Mouse (Mus musculus) embryo, embryonic 11 days (tissue): ENCODE measurements around the gene Spdye4b.

Experiments
- DNase-seq: peaks from one replicate; pipeline ENCODE4 v3.0.0-alpha.2; 2015

Gene Spdye4b

DNA sequence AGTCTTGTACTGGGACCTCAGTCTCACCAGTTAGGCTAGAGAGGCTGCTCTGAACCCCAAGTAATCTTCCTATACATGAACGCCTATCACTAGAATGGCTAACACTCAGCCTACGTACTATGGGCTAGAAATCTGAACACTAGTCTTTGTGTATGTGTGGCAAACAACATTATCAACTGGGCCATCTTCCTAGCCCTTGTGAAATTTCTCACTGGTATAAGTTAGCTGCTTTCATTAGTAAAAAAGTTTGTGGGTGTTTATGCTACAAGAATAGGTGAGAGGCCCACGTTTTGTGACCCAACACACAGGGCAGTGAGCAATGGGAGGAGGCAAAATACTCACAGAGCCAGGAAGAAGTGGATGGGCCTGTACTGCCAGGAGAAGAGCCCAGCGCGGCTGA, 40.2 kb downstream of the Spdye4b start:
- no peak for DNase-seq

DNA sequence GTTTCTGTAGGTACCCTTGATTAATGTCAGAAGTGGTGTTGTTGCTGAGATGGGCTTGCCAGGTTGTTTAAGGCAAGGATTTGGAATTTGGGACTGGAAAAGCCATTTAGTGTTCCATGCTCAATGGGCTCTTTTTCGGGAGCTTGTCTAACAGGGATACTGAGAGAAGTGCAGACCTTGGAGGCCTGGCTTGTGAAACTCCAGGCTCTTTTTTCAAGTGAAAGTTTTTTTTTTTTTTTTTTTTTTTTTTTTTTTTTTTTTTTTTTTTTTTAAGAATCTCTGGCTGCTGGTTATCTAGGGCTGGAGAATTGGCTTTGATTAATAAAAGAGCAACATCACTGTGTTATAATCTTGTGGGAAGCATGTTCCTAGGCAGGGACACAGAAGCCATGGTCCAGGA, 41.5 kb downstream of the Spdye4b start:
- DNase-seq = no peak

DNA sequence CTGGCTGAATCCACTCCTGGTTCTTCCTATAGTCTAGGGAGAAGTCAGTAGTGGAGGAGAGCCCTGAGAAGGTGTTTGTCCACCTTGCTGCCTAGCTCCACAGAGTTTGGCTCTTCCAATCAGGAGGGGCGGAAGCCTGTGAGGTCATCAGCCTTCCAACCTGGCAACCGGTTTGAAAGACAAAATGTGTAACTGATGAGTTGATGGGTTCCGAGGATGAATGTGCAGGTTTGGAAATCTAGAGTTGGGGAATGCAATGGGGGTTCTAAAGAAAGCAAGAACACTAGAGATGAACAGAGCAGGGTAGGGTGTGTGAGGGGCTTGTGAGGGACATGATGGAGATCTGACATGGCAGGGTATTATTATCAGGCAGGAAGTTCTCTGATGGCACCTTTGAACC, 46.0 kb downstream of the Spdye4b start, which contains the start of gene Spdye4a:
Spdye4a (minus strand) TSS at position 101 of the 400 bp plus-strand sequence.
- no peak for DNase-seq

DNA sequence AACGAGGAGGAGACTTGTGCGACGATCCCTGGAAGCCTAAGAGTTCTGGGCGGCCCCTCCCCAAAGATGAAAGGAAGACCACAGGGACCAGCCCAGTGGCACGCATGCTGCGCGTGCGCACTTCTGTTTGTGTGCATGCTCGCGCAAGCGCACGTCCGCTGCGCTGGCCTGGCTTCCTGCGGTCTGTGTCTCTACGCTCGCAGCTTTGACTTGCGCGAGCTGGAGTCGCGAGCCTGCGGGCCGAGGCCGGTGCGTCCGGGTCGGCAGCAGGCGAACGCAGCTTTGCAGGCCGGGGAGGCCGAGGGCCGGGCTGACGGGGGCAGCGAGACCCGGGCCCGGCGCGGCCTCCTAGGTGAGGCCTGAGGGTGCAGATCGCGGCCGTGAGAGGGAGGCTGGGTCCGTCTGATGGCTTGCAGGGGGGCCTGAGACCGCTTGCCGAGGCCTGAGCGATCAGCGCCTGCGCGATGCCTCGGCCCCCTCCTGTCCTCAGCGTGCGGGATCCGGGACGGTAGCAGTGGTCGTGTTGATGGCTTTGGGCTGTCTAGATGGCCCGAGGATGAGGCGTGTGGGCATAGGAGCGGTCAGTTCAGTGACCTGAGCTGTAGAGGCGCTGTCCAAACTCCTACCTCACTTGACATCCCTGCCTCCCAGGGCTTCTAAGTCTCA, 54.3 kb downstream of the Spdye4b start, which contains the start of gene Zfp12:
Zfp12 (plus strand) TSS at position 136 of the 666 bp plus-strand sequence.
- DNase-seq = peak; percentile 99

DNA sequence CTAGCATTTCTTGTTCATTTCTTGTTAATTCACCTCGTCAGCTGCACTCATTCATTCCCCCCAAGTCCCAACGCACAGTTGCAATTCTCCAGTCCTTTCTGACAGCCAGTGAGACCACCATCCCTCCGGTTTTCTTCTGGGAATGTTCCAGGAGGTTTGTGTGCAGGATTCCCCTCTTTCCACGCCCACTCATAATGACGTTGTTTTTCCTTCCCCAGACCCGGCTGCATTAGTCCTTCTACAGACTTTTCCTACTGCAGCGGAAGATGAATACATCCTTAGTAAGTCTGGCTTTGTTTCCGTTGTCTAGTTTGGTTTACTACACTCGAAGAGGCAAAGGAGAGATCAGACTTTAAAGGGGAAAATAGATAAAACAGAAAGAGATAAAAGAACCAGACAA, 55.2 kb downstream of the Spdye4b start:
- no peak for DNase-seq

DNA sequence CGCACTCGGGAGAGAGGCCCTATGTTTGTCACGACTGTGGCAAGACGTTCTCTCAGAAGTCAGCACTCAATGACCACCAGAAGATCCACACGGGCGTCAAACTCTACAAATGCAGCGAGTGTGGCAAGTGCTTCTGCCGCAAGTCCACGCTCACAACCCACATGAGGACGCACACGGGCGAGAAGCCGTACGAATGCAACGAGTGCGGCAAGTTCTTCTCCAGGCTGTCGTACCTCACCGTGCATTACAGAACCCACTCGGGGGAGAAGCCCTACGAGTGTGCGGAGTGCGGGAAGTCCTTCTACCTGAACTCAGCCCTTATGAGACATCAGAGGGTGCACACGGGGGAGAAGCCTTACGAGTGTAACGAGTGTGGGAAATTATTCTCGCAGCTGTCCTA, 64.1 kb downstream of the Spdye4b start:
- DNase-seq = no peak

DNA sequence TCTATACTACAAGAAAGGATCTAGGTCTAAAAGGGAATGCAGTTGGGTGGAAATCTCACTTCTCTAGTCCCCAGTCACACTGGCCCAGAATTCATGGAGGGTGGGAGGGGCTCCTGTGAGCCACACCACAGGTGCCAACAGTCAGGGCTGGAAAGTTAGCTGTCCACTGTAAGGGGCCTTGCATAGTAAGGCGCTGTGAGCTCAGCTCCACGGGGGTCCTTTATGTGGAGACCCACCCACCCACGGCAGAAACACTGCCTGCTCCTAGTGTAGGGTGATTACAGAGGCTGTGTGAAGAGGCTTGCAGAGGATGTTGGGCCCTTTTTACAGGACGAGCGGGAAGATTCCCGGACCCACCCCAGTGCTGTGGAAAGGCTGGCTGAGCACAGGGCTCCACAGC, 71.2 kb downstream of the Spdye4b start:
- DNase-seq = no peak

DNA sequence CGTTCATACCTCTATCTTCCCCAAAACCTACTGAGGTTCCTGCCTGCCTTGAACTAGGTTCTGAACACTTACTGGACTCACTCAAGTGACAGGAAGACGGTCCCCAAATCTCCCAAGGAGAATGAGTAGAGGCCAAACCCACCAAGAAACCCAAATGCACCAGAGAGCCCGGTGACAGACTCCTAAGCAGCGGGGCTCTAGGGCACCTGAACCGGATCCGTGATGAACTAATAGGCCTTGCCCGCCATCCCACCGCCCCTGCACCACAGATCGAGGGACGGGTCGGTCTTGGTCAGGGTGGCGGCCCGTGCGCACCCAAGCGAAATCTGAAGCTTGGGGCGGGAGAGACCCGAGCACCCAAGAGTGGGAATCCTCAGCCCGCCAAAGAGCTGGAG, 72.0 kb downstream of the Spdye4b start:
- no peak for DNase-seq

DNA sequence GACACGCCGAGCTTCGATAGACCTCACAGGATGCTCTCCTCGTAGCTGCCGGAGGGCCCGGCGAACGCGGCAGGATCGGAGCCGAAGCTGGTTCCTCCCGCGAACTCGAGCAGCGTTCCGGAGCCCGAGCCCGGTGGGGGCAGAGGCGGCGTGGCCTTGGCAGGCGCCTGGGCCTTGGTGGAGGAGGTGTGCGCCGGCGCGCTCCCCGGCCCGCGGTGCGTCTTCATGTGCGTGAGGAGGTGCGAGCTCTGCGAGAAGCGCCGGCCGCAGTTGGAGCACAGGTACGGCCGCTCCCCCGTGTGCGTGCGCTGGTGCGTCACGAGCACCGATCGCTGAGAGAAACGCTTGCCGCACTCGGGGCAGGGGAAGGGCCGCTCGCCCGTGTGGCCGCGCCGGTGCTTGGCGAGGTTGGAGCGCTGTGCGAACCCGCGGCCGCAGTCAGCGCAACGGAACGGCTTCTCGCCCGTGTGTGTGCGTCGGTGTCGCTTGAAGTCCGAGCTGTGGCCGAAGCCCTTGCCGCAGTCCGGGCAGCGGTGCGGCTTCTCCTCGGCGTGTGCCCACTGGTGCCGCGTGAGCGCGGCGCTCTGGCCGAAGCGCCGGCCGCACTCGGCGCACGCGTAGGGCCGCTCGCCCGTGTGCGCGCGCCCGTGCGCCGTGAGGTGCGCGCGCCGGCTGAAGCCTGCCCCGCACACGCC, 72.5 kb downstream of the Spdye4b start:
- peak; percentile 53 for DNase-seq

DNA sequence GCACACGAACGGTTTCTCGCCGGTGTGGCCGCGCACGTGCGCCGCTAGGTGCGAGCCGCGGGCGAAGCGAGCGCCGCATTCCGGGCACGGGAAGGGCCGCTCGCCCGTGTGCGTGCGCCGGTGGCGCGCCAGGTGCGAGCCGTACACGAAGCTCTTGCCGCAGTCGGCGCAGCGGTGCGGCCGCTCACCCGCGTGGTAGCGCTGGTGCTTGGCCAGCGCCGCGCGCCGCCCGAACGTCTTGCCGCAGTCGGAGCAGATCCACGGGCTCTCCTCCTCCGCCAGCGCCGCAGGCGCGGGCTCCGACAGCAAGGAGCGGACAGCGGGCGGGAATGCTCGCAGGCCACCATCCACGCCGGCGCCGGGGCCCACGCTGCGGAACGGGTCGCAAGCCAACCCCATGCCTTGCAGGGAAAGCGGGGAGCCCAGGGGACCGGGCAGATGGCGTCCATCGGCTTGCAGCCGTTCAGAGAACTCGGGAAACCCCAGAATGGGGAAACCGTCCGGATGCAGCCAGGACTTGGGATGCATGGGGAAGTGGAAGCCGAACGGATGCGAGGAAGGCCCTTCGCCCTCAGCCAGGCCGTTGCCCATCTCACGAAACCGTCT, 73.2 kb downstream of the Spdye4b start:
- no peak for DNase-seq
